Mouse (Mus musculus) G1E (cell line): ENCODE measurements around the gene Jaml.

Experiments used
- CTCF ChIP-seq: IDR thresholded peaks from 2 replicates; pipeline ENCODE4 v1.5.1; 2012; ENCODE audit warnings: low read depth, low read length, inconsistent platforms, mixed read lengths
- GATA1 ChIP-seq: IDR thresholded peaks from 2 replicates; pipeline ENCODE4 v1.6.1; 2012; ENCODE audit warnings: borderline replicate concordance, low read length, inconsistent platforms, mixed read lengths
- POLR2AphosphoS5 ChIP-seq: IDR thresholded peaks from 2 replicates; pipeline ENCODE4 v1.6.1; 2012; ENCODE audit warnings: low read depth, low read length, inconsistent platforms; ENCODE audit not compliant: insufficient replicate concordance
- TAL1 ChIP-seq: conservative IDR thresholded peaks from 2 replicates; pipeline ENCODE4 v1.6.1; 2012; ENCODE audit warnings: low read depth, low read length, inconsistent platforms, mixed read lengths

- TF ChIP-seq GATA1 (no peak), CTCF (no peak), TAL1 (no peak), POLR2AphosphoS5 (no peak)
Measured at GRCm38 (mm10) chr9:45039499-45039898, 39.5 kb upstream of the Jaml start, which contains the start of gene Mpzl2.
